In the genomic region with DNA sequence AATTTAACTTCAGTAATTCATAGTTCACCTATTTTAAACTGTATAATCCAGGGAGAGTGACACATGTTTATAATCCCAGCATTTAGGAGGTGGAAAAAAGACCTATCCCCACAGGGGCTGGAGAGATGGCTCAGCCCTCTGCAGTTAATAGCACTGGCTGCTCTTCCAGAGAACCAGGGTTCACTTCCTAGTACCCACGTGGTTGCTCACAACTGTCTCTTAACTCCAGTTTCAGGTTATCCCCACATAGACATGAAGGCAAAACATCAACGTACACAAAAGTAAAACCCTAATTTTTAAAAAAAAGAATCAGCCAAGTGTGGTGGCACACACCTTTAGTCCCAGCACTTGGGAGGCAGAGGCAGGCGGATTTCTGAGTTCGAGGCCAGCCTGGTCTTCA, we compare ENCODE assay signal across 23 mouse cellular contexts. TPM values are rescaled to one million over a fixed set of nuclear protein-coding genes. Genes with fewer than 3 reads are reported as not detected.
DNase-seq lines count a peak whose midpoint lies in the region; ATAC-seq and TF ChIP-seq lines count a peak whose summit lies in the region.
"Had no signal": no experiment of that assay in that cellular context is flagged by ENCODE, and none has a peak within 500 bp of the region (broad histone marks: within the 10 kb centered on the region; RNA-seq: fewer than 3 reads in every experiment).

No protein-coding gene starts in this region.

- H3K9ac ChIP-seq in forebrain, embryonic 15.5 days (replicated peaks), result no peak overlapping the region
- H3K9ac ChIP-seq: embryonic facial prominence, embryonic 13.5 days; embryonic facial prominence, embryonic 15.5 days; forebrain, embryonic 12.5 days; forebrain, postnatal 0 days had no signal

- no peak for DNase-seq in spleen, adult 2 months (ENCODE audit: low read depth in 1 of 2, low spot score in 2 of 2)
- DNase-seq in spleen, postnatal 4 days (ENCODE audit: low spot score in 2 of 2), result no peak
- DNase-seq in induced T-regulatory cell, adult 2 months (ENCODE audit: low read depth), result peak; percentile 59
- DNase-seq in ovary, postnatal 36 days (ENCODE audit: low spot score), result no peak
- DNase-seq: adrenal gland, adult 2 months; adrenal gland, postnatal 10 days; adrenal gland, postnatal 25 days; cerebellum, adult 11 months; cerebellum, adult 18-20 months; cerebellum, adult 8-10 months; cerebellum, adult 9-11 months; cerebellum, postnatal 14 days; cerebellum, postnatal 36 days; embryo, embryonic 11 days; forebrain, postnatal 0 days had no signal

- no peak overlapping the region for H3K4me3 ChIP-seq in spleen, adult 2 months (ENCODE audit: extremely low read depth, insufficient read depth, insufficient read length)
- no peak overlapping the region for H3K4me3 ChIP-seq in forebrain, embryonic 15.5 days
- H3K4me3 ChIP-seq: embryonic facial prominence, embryonic 13.5 days; embryonic facial prominence, embryonic 15.5 days; erythroblast, embryonic 14.5 days; forebrain, embryonic 10.5 days; forebrain, embryonic 12.5 days had no signal

- no peak for TF ChIP-seq CTCF in spleen, adult 2 months (IDR thresholded peaks at IDR 0.05; ENCODE audit: extremely low read depth, insufficient read depth, insufficient read length, insufficient replicate concordance)

- peaks cover 13% of the 10 kb centered on the region for H3K4me1 ChIP-seq in spleen, adult 2 months (ENCODE audit: control insufficient read depth, insufficient read depth, insufficient read length)
- peaks cover 2% of the 10 kb centered on the region for H3K4me1 ChIP-seq in forebrain, embryonic 15.5 days
- H3K4me1 ChIP-seq: embryonic facial prominence, embryonic 15.5 days; forebrain, embryonic 10.5 days had no signal

- H3K36me3 ChIP-seq in spleen, adult 2 months (ENCODE audit: control insufficient read depth, insufficient read depth, low read length), result peaks cover 1% of the 10 kb centered on the region
- H3K36me3 ChIP-seq in forebrain, embryonic 15.5 days, result peaks cover 14% of the 10 kb centered on the region

- ATAC-seq in forebrain, embryonic 15.5 days (replicated peaks), result no peak
- ATAC-seq: forebrain, embryonic 14.5 days; forebrain, postnatal 0 days had no signal

- WGBS in spleen, adult 2 months, result 44% methylated on average over 4 of the region's 4 CpGs
- WGBS in forebrain, embryonic 15.5 days, result 92% methylated on average over 4 of the region's 4 CpGs

- TF ChIP-seq POLR2A in spleen, adult 2 months (IDR thresholded peaks at IDR 0.05; ENCODE audit: low read depth, low read length), result no peak

- no peaks in the 10 kb centered on the region for H3K9me3 ChIP-seq in forebrain, embryonic 15.5 days
- H3K9me3 ChIP-seq: embryonic facial prominence, embryonic 13.5 days; embryonic facial prominence, embryonic 15.5 days; forebrain, embryonic 10.5 days; forebrain, embryonic 12.5 days; G1E had no signal

- no peaks in the 10 kb centered on the region for H3K27me3 ChIP-seq in spleen, adult 2 months (ENCODE audit: control insufficient read depth, insufficient read depth, low read length)
- H3K27me3 ChIP-seq in forebrain, embryonic 15.5 days, result no peaks in the 10 kb centered on the region
- H3K27me3 ChIP-seq: embryonic facial prominence, embryonic 13.5 days; embryonic facial prominence, embryonic 15.5 days; forebrain, embryonic 12.5 days had no signal

- peak overlapping the region; percentile 70 for H3K27ac ChIP-seq in spleen, adult 2 months (ENCODE audit: insufficient read depth, low read length)
- H3K27ac ChIP-seq in forebrain, embryonic 15.5 days (replicated peaks), result no peak overlapping the region
- H3K27ac ChIP-seq: embryonic facial prominence, embryonic 13.5 days; embryonic facial prominence, embryonic 15.5 days; forebrain, embryonic 10.5 days; forebrain, embryonic 12.5 days had no signal

- no peak overlapping the region for H3K4me2 ChIP-seq in forebrain, embryonic 15.5 days (replicated peaks)
- H3K4me2 ChIP-seq: embryonic facial prominence, embryonic 13.5 days; embryonic facial prominence, embryonic 15.5 days; forebrain, embryonic 12.5 days had no signal

RNA-seq across cellular contexts. Expression of a gene that starts 7.2 kb away (rescaled TPM):
- 10.7 and 16.2 TPM in 2 replicates for polyA plus RNA-seq in spleen, adult 2 months (2012; rRNA removed)
- polyA plus RNA-seq in forebrain, embryonic 15.5 days (2015; fragmentation: Nextera tagmentation; extraction: Ambion mirVana), result 53.4 and 55.6 TPM in 2 replicates
- polyA plus RNA-seq: erythroblast, embryonic 14.5 days had no signal

RNA-seq across cellular contexts. Expression of a gene that starts 28.3 kb away (rescaled TPM):
- polyA plus RNA-seq in spleen, adult 2 months (2012; rRNA removed), result 152 and 245 TPM in 2 replicates
- 58.8 and 59.5 TPM in 2 replicates for polyA plus RNA-seq in forebrain, embryonic 15.5 days (2015; fragmentation: Nextera tagmentation; extraction: Ambion mirVana)
